Mouse (Mus musculus) erythroblast, embryonic 14.5 days (primary cell): ENCODE results near the gene Dctpp1.
"Not testable (repeated sequence)": the region's sequence is repeated elsewhere in the genome, so short reads cannot be mapped to it uniquely, and the experiment has no call there.

ENCODE experiments used
- GATA1 ChIP-seq: IDR thresholded peaks from 2 replicates; pipeline ENCODE4 v1.6.1; 2012; ENCODE audit warnings: low read length, inconsistent platforms, mixed read lengths
- TAL1 ChIP-seq: IDR thresholded peaks from 3 replicates; pipeline ENCODE4 v1.6.1; 2012; ENCODE audit warnings: low read length, inconsistent platforms, mixed read lengths

DNA sequence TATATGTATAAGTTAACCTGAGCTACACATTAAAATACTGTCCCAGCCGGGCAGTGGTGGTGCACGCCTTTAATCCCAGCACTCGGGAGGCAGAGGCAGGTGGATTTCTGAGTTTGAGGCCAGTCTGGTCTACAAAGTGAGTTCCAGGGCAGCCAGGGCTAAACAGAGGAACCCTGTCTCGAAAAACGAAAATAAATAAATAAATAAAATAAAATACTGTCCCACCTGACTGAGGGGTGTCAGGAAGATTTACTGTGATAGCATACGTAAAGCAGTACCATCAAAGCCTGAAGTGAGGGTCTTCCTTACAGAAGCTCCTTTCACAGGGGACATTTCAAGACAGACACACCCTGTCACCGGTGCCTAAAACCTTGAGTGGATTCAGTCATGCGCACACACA lies 10.0 kb downstream of the Dctpp1 start:
- TF ChIP-seq TAL1, GATA1: not testable (repeated sequence)
